Mouse (Mus musculus) testis, adult 2 months (tissue): ENCODE data around the gene Pms2. TPM values are rescaled to one million over a fixed set of nuclear protein-coding genes. Genes with fewer than 3 reads are reported as not detected.
A peak's percentile ranks its signal among the peaks of the same experiment; 100 is the strongest.

Experiments
- H3K27ac ChIP-seq: fragments of 200-500 bp; 2 replicates; pipeline ENCODE4 v1.5.1; 2012; ENCODE audit warnings: low read depth, low read length; ENCODE audit not compliant: control insufficient read depth, insufficient read depth
- H3K27me3 ChIP-seq: fragments of 200-500 bp; 2 replicates; pipeline ENCODE4 v1.6.1; 2012; ENCODE audit warnings: mild to moderate bottlenecking, low read length, moderate library complexity; ENCODE audit not compliant: control insufficient read depth, insufficient read depth
- H3K36me3 ChIP-seq: fragments of 200-500 bp; 2 replicates; pipeline ENCODE4 v1.6.1; 2012; ENCODE audit warnings: mild to moderate bottlenecking, low read length; ENCODE audit not compliant: control insufficient read depth, insufficient read depth
- H3K4me1 ChIP-seq: fragments of 200-500 bp; 2 replicates; pipeline ENCODE4 v1.6.1; 2012; ENCODE audit warnings: low read length; ENCODE audit not compliant: control insufficient read depth, insufficient read depth
- H3K4me3 ChIP-seq: fragments of 200-500 bp; 2 replicates; pipeline ENCODE4 v1.5.1; 2012; ENCODE audit warnings: low read depth, mild to moderate bottlenecking, low read length, moderate library complexity, mixed read lengths; ENCODE audit not compliant: control insufficient read depth
- CTCF ChIP-seq: fragments of 200-500 bp; IDR thresholded peaks from 2 replicates; pipeline ENCODE4 v1.5.1; 2012; ENCODE audit warnings: low read depth, mild to moderate bottlenecking, inconsistent platforms, low read length, moderate library complexity; ENCODE audit not compliant: control insufficient read depth, insufficient read depth, insufficient replicate concordance
- POLR2A ChIP-seq: fragments of 200-500 bp; IDR thresholded peaks from 2 replicates; pipeline ENCODE4 v1.6.1; 2012; ENCODE audit warnings: low read depth, mild to moderate bottlenecking, inconsistent platforms, low read length, moderate library complexity; ENCODE audit not compliant: control insufficient read depth
- polyA plus RNA-seq: library from polyadenylated mRNA; depleted of rRNA; stranded (reverse); fragments of >200 nt; gene quantifications from 2 replicates; pipeline ENCODE4 v1.2.3, GENCODE M21; 2012

Pms2 gene
- polyA plus RNA-seq, 1 experiment, result 3.4 TPM

- Histone ChIP-seq H3K27ac (no peak overlapping the region), H3K4me1 (no peaks in the 10 kb centered on the region), H3K36me3 (peaks cover 2% of the 10 kb centered on the region), H3K27me3 (no peaks in the 10 kb centered on the region), H3K4me3 (no peak overlapping the region)
- TF ChIP-seq CTCF, result no peak
- TF ChIP-seq POLR2A, result no peak
Observed at GRCm38 (mm10) chr5:143957101-143957500, 47.3 kb downstream of the Pms2 start.

GRCm38 (mm10) chr5:143959551-143959950 is 49.8 kb downstream of the Pms2 start:
- no peak for TF ChIP-seq CTCF
- TF ChIP-seq POLR2A, result no peak
- Histone ChIP-seq H3K36me3 (peaks cover 2% of the 10 kb centered on the region), H3K4me3 (no peak overlapping the region), H3K4me1 (no peaks in the 10 kb centered on the region), H3K27me3 (no peaks in the 10 kb centered on the region), H3K27ac (no peak overlapping the region)

GRCm38 (mm10) chr5:143961176-143961575 is 51.4 kb downstream of the Pms2 start:
- Histone ChIP-seq H3K27ac (no peak overlapping the region), H3K27me3 (no peaks in the 10 kb centered on the region), H3K36me3 (peaks cover 2% of the 10 kb centered on the region), H3K4me3 (no peak overlapping the region), H3K4me1 (no peaks in the 10 kb centered on the region)
- TF ChIP-seq POLR2A (no peak), CTCF (no peak)

GRCm38 (mm10) chr5:143965586-143966345 is 56.0 kb downstream of the Pms2 start:
- TF ChIP-seq POLR2A (no peak), CTCF (no peak)

GRCm38 (mm10) chr5:143966671-143967070 is 56.9 kb downstream of the Pms2 start:
- Histone ChIP-seq H3K36me3 (no peaks in the 10 kb centered on the region; the same call in 1 of the 2 replicates), H3K4me1 (no peaks in the 10 kb centered on the region), H3K4me3 (no peak overlapping the region), H3K27ac (no peak overlapping the region), H3K27me3 (no peaks in the 10 kb centered on the region)
- TF ChIP-seq POLR2A, result no peak
- TF ChIP-seq CTCF, result no peak

More at GRCm38 (mm10) chr5:143965586-143966345, 56.0 kb downstream of the Pms2 start:
- Histone ChIP-seq H3K4me3 (no peak overlapping the region), H3K4me1 (no peaks in the 10 kb centered on the region), H3K36me3 (no peaks in the 10 kb centered on the region; the same call in 1 of the 2 replicates), H3K27me3 (no peaks in the 10 kb centered on the region), H3K27ac (no peak overlapping the region)

GRCm38 (mm10) chr5:143972628-143973027 is 62.9 kb downstream of the Pms2 start:
- TF ChIP-seq CTCF (no peak), POLR2A (no peak)
- Histone ChIP-seq H3K4me3 (no peak overlapping the region), H3K36me3 (no peaks in the 10 kb centered on the region), H3K27ac (no peak overlapping the region), H3K27me3 (no peaks in the 10 kb centered on the region), H3K4me1 (no peaks in the 10 kb centered on the region)

GRCm38 (mm10) chr5:143974931-143975630 is 65.3 kb downstream of the Pms2 start:
- Histone ChIP-seq H3K4me3 (no peak overlapping the region), H3K4me1 (no peaks in the 10 kb centered on the region), H3K27ac (no peak overlapping the region), H3K27me3 (no peaks in the 10 kb centered on the region), H3K36me3 (no peaks in the 10 kb centered on the region)
- TF ChIP-seq CTCF, result peak; percentile 92
- no peak for TF ChIP-seq POLR2A
